Mouse (Mus musculus) cortical plate, adult 2 months (tissue): ENCODE measurements at regions not wholly inside any gene's neighbourhood (a gene's known extent, or its start where the extent isn't known, plus 50 kb on each side); places are given as distances from the start of the nearest gene placed in this dataset.

Experiments
- H3K27ac ChIP-seq: fragments of 200-500 bp; 2 replicates; pipeline ENCODE4 v1.5.1; 2012; ENCODE audit warnings: low read length, control low read depth, inconsistent platforms; ENCODE audit not compliant: insufficient read depth
- H3K4me1 ChIP-seq: fragments of 200-500 bp; 2 replicates; pipeline ENCODE4 v1.6.1; 2011; ENCODE audit warnings: low read length; ENCODE audit not compliant: control insufficient read depth, insufficient read depth
- H3K4me3 ChIP-seq: fragments of 200-500 bp; 2 replicates; pipeline ENCODE4 v1.5.1; 2011; ENCODE audit warnings: mild to moderate bottlenecking, low read length, control low read depth; ENCODE audit not compliant: insufficient read depth
- CTCF ChIP-seq: fragments of 200-500 bp; IDR thresholded peaks from 2 replicates; pipeline ENCODE4 v1.5.1; 2011; ENCODE audit warnings: mild to moderate bottlenecking, control low read depth, low read length; ENCODE audit not compliant: insufficient read depth; ENCODE audit errors: extremely low read depth
- POLR2A ChIP-seq: fragments of 200-500 bp; IDR thresholded peaks from 2 replicates; pipeline ENCODE4 v1.6.1; 2011; ENCODE audit warnings: mild to moderate bottlenecking, low read length, control low read depth; ENCODE audit not compliant: insufficient read depth; ENCODE audit errors: extremely low read depth

GRCm38 (mm10) chr5:126475761-126476160, 765.8 kb upstream of the Tmem132c start:
- TF ChIP-seq CTCF (no peak), POLR2A (no peak)
- H3K4me1 ChIP-seq, result peaks cover 3% of the 10 kb centered on the region; the same call in 1 of the 2 replicates
- H3K27ac ChIP-seq, result no peak overlapping the region
- H3K4me3 ChIP-seq, result no peak overlapping the region

- Histone ChIP-seq H3K4me3 (no peak overlapping the region), H3K4me1 (no peaks in the 10 kb centered on the region), H3K27ac (no peak overlapping the region)
- TF ChIP-seq CTCF (no peak), POLR2A (no peak)
Measured at GRCm38 (mm10) chr5:126522076-126522475, 719.5 kb upstream of the Tmem132c start.

- Histone ChIP-seq H3K27ac (no peak overlapping the region), H3K4me1 (no peaks in the 10 kb centered on the region), H3K4me3 (no peak overlapping the region)
- TF ChIP-seq CTCF, result no peak
- TF ChIP-seq POLR2A, result no peak
Measured at GRCm38 (mm10) chr5:126525863-126526262, 715.7 kb upstream of the Tmem132c start.

- peaks cover 2% of the 10 kb centered on the region for H3K4me1 ChIP-seq
- no peak overlapping the region for H3K4me3 ChIP-seq
- no peak overlapping the region for H3K27ac ChIP-seq
- TF ChIP-seq POLR2A, result no peak
- TF ChIP-seq CTCF, result no peak
Measured at GRCm38 (mm10) chr5:126530806-126531527, 710.6 kb upstream of the Tmem132c start.

GRCm38 (mm10) chr5:126531528-126531894, 710.1 kb upstream of the Tmem132c start:
- Histone ChIP-seq H3K4me3 (no peak overlapping the region), H3K27ac (no peak overlapping the region), H3K4me1 (peaks cover 2% of the 10 kb centered on the region)
- no peak for TF ChIP-seq CTCF
- TF ChIP-seq POLR2A, result no peak

- H3K4me1 ChIP-seq, result peaks cover 2% of the 10 kb centered on the region
- H3K27ac ChIP-seq, result no peak overlapping the region
- no peak overlapping the region for H3K4me3 ChIP-seq
- no peak for TF ChIP-seq CTCF
- no peak for TF ChIP-seq POLR2A
Measured at GRCm38 (mm10) chr5:126531975-126532374, 709.6 kb upstream of the Tmem132c start.

GRCm38 (mm10) chr5:126538072-126538471, 703.5 kb upstream of the Tmem132c start:
- no peak overlapping the region for H3K27ac ChIP-seq
- H3K4me3 ChIP-seq, result no peak overlapping the region
- no peaks in the 10 kb centered on the region for H3K4me1 ChIP-seq
- TF ChIP-seq POLR2A, result no peak
- TF ChIP-seq CTCF, result no peak

GRCm38 (mm10) chr5:126544261-126544976, 697.2 kb upstream of the Tmem132c start:
- H3K27ac ChIP-seq, result no peak overlapping the region
- H3K4me1 ChIP-seq, result no peaks in the 10 kb centered on the region; the same call in 1 of the 2 replicates
- no peak overlapping the region for H3K4me3 ChIP-seq
- TF ChIP-seq CTCF (no peak), POLR2A (no peak)

GRCm38 (mm10) chr5:126547841-126548240, 693.8 kb upstream of the Tmem132c start:
- Histone ChIP-seq H3K27ac (peak overlapping the region; percentile 35; the same call in 1 of the 2 replicates), H3K4me3 (no peak overlapping the region), H3K4me1 (no peaks in the 10 kb centered on the region; the same call in 1 of the 2 replicates)
- TF ChIP-seq POLR2A (no peak), CTCF (no peak)

GRCm38 (mm10) chr5:126551676-126552075, 689.9 kb upstream of the Tmem132c start:
- TF ChIP-seq POLR2A, result no peak
- TF ChIP-seq CTCF, result no peak
- H3K4me1 ChIP-seq, result no peaks in the 10 kb centered on the region; the same call in 1 of the 2 replicates
- H3K4me3 ChIP-seq, result no peak overlapping the region
- H3K27ac ChIP-seq, result no peak overlapping the region
